Mouse (Mus musculus): ENCODE measurements around the gene Adarb2.

GRCm38 (mm10) chr13:8596977-8597646, 394.4 kb downstream of the Adarb2 start:
- TF ChIP-seq CTCF (IDR thresholded peaks at IDR 0.05) (no peak), EP300 (IDR thresholded peaks at IDR 0.05) (no peak)

Measured in lung, postnatal 0 days (tissue).